Mouse (Mus musculus): Measurements from ENCODE around the gene Nans. TPM values are rescaled to one million over a fixed set of nuclear protein-coding genes. Genes with fewer than 3 reads are reported as not detected.

The Nans gene
- total and polyA plus RNA-seq, 2 experiments from 2014 or later, result 60.4 to 85.9 TPM

DNA sequence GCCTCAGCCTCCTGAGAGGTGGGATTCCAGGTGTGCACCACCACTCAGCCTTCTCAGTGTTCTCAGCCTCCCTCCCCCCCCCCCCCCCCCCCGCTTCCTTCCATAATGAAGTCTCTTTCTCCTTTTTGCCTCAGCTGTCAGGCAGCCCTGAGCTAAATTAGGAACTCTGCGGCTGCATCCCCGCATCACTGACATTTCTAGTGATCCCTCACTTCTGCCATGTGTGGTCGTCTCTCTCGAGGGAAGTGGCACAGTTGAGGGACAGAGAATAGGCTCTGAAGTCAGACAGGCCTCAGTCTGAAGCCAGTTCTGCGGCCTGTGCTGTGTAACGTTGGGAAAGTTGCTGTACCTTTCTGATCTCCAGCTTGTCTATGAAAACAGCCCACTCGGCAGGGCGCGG lies 60.9 kb downstream of the Nans start:
- 75% methylated on average over 9 of the region's 10 CpGs for WGBS
- no peak overlapping the region for H3K4me2 ChIP-seq (ENCODE audit: low read depth, low read length)
- no peak for DNase-seq (ENCODE audit: low spot score)
- no peak overlapping the region for H3K9ac ChIP-seq (replicated peaks; ENCODE audit: low read length)
- H3K4me1 ChIP-seq (ENCODE audit: insufficient read depth, low read length), result no peaks in the 10 kb centered on the region
- no peak overlapping the region for H3K4me3 ChIP-seq (ENCODE audit: low read length)
- H3K27me3 ChIP-seq (ENCODE audit: insufficient read depth, low read length), result no peaks in the 10 kb centered on the region
- no peak for TF ChIP-seq CTCF (IDR thresholded peaks at IDR 0.05; ENCODE audit: low read depth)
- no peak for ATAC-seq
- H3K36me3 ChIP-seq (ENCODE audit: insufficient read depth, low read length), result no peaks in the 10 kb centered on the region
- no peak overlapping the region for H3K27ac ChIP-seq
- H3K9me3 ChIP-seq (ENCODE audit: low read length), result no peaks in the 10 kb centered on the region

DNA sequence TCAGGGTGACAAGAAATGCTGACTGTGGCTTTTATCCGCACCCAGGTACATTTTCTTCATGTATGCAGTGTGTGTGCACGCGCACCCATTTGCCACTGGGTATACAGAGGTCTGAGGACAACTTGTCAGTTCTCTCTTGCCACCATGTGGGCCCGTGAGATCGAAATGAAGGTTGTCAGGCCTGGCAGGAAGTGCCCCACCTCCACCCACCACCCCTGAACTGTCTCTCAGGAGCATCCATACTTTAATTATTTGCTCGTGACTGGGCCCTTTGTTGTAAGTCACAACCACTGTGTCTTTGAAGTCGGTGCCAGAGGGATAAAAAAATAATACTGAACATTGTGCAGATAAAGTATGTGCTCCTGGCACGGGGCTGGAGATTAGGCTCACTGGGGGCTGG lies 61.4 kb downstream of the Nans start:
- DNase-seq (ENCODE audit: low spot score), result no peak
- Histone ChIP-seq H3K27me3 (ENCODE audit: insufficient read depth, low read length) (no peaks in the 10 kb centered on the region), H3K4me2 (ENCODE audit: low read depth, low read length) (no peak overlapping the region), H3K9me3 (ENCODE audit: low read length) (no peaks in the 10 kb centered on the region), H3K4me1 (ENCODE audit: insufficient read depth, low read length) (no peaks in the 10 kb centered on the region), H3K36me3 (ENCODE audit: insufficient read depth, low read length) (no peaks in the 10 kb centered on the region), H3K4me3 (ENCODE audit: low read length) (no peak overlapping the region), H3K27ac (no peak overlapping the region), H3K9ac (replicated peaks; ENCODE audit: low read length) (no peak overlapping the region)
- 53% methylated on average over 8 of the region's 8 CpGs for WGBS
- no peak for TF ChIP-seq CTCF (IDR thresholded peaks at IDR 0.05; ENCODE audit: low read depth)
- ATAC-seq, result no peak

Other genes with a start within 250 kb of the Nans start
- not detected in 2 replicates for gene Foxe1, start 145.6 kb upstream of the Nans start, total RNA-seq (2014; rRNA removed)
- not detected in 2 replicates for gene Foxe1, start 145.6 kb upstream of the Nans start, polyA plus RNA-seq (2015; fragmentation: Nextera tagmentation; extraction: Ambion mirVana)
- 8.2 and 9.2 TPM in 2 replicates for gene Trmo, start 99.8 kb upstream of the Nans start, total RNA-seq (2014; rRNA removed)
- gene Trmo, start 99.8 kb upstream of the Nans start, polyA plus RNA-seq (2015; fragmentation: Nextera tagmentation; extraction: Ambion mirVana), result 3.9 and 5.6 TPM in 2 replicates
- gene Hemgn, start 75.7 kb upstream of the Nans start, total RNA-seq (2014; rRNA removed), result not detected in 2 replicates
- not detected in 2 replicates for gene Hemgn, start 75.7 kb upstream of the Nans start, polyA plus RNA-seq (2015; fragmentation: Nextera tagmentation; extraction: Ambion mirVana)
- gene Anp32b, start 38.3 kb upstream of the Nans start, total RNA-seq (2014; rRNA removed), result 0.40 and 2.3 TPM in 2 replicates
- 68.7 and 78.9 TPM in 2 replicates for gene Anp32b, start 38.3 kb upstream of the Nans start, polyA plus RNA-seq (2015; fragmentation: Nextera tagmentation; extraction: Ambion mirVana)
- gene Trim14, start 46.9 kb downstream of the Nans start, total RNA-seq (2014; rRNA removed), result 1.5 and 3.0 TPM in 2 replicates
- gene Trim14, start 46.9 kb downstream of the Nans start, polyA plus RNA-seq (2015; fragmentation: Nextera tagmentation; extraction: Ambion mirVana), result 1.2 and 1.7 TPM in 2 replicates
- 24.5 and 26.7 TPM in 2 replicates for gene Coro2a, start 113.0 kb downstream of the Nans start, total RNA-seq (2014; rRNA removed)
- 5.9 and 6.2 TPM in 2 replicates for gene Coro2a, start 113.0 kb downstream of the Nans start, polyA plus RNA-seq (2015; fragmentation: Nextera tagmentation; extraction: Ambion mirVana)
- gene Tbc1d2, start 161.0 kb downstream of the Nans start, total RNA-seq (2014; rRNA removed), result 2.3 and 3.2 TPM in 2 replicates
- gene Tbc1d2, start 161.0 kb downstream of the Nans start, polyA plus RNA-seq (2015; fragmentation: Nextera tagmentation; extraction: Ambion mirVana), result 1.0 and 1.5 TPM in 2 replicates